Mouse (Mus musculus): ENCODE measurements around the gene Pex13. TPM values are rescaled to one million over a fixed set of nuclear protein-coding genes. Genes with fewer than 3 reads are reported as not detected.

Pex13 gene
- 10 to 100 TPM; 10.8 to 67.5 (median 30.6) TPM for total RNA-seq (2018; cell fraction: chromatin; rRNA removed)
- 10 to 100 TPM; 11.2 to 26.3 (median 19.0) TPM for total RNA-seq (2018; cell fraction: cytosol; rRNA removed)
- 10 to 100 TPM; 10.0 to 51.9 (median 26.4) TPM for total RNA-seq (2018; cell fraction: nucleus; rRNA removed)
- polyA plus RNA-seq (2018) = 14.0 to 16.5 TPM (median 15.8 TPM) in 3 replicates

DNA sequence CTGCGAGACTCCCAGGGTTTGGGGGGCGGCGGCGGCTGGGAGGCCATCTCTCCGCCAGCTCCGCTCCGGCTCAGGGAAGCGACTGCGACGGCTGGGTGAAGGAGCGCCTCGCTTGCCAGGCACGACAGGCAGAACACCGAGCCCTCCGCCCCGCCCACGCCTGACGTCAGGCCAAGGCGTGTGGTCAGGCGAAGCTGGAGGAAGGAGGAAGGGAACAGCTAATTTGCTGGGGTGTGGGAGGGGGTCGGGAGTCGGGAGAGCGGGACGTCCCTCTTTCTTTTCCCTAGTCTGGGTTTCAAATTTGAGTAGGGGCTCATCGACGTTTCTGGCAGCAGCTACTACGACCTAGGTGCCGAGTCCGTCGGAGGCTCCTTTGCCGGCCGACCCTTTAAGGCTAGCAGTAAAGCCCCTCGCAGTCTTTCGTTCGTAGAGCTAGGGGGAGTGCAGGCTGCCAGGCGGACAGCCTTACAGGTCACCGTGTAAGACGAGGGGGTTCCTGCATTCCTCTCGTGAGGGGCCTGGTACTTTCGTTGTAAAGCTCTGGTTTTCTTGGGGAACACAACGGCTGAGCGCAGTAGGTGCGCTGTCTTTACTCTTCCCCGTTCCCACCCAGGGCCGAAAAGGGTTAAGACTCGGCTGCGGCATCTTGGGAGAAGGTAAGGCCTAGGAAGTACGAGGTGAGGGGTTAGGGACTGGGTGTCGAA, at the start of gene Pex13:
Gene Pex13 (minus strand): TSS at position 162 of the 704 bp plus-strand sequence.
- Histone ChIP-seq H3K79me2 (ENCODE audit: inconsistent target) (peaks cover 66% of the 10 kb centered on the region), H3K36me3 (ENCODE audit: inconsistent target) (peaks cover 4% of the 10 kb centered on the region; the same call in 1 of the 2 replicates), H3K4me3 (ENCODE audit: inconsistent target) (peak within 1 kb of the TSS; percentile 84), H3K27ac (peak within 1 kb of the TSS; percentile 94)
- WGBS (ENCODE audit: missing documents) = 2% methylated on average over 49 of the region's 49 CpGs

DNA sequence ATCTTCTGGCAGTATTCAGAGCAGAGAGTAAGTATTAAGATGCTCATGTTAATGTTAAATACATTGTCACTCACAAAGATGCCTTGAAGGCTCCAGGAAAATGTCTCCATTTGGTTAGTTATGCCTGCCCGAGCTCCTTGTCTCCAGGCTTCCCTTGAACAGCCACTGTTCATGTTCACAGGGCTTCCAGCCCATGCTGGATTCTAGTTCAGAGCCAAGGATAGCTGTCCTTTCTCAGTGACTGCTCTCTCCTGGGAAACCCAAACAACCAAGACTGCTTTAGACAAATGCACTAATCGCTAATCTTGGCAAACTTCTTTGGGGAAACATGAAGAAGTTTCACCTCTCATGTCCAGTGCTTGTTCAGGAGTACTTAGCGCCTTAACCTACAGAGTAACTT, 46.5 kb upstream of the Pex13 start:
- 100% methylated on average over 3 of the region's 3 CpGs for WGBS (ENCODE audit: missing documents)
- H3K27ac ChIP-seq = no peak overlapping the region
- H3K36me3 ChIP-seq (ENCODE audit: inconsistent target) = peaks cover 64% of the 10 kb centered on the region
- no peaks in the 10 kb centered on the region for H3K79me2 ChIP-seq (ENCODE audit: inconsistent target)
- no peak overlapping the region for H3K4me3 ChIP-seq (ENCODE audit: inconsistent target)

DNA sequence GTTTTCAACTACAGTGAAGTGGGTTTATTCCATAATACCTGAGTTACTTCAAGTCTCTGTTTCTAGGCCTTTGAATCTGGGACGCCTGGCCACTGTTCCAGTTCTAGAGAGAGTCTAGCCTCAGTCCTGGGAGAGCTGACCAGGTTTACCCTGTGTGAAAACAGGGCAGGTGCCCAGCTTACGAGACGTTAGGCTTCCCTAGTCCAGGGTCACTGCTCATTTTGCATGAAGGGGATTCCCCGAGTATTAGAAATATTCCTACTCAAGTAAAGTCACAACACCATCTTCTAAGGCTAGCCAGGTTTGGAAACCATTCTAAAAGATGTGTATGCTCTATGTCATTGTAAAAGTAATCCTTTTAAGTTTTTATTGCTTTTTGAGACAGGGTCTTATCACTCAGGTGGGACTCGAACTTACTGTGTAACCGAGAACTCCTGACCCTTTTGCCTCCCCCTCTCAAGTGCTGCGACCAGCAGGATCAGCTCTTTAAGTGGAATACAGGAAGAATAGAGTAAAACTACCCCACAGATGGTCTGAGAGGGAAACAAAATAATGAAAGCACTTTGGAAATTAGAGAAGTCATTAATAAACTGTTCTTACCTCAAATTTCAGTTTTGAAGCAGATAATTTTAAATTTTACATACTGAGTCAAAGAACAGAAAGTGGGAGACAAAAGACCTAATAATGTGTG, 39.0 kb upstream of the Pex13 start:
- no peak overlapping the region for H3K4me3 ChIP-seq (ENCODE audit: inconsistent target)
- 91% methylated on average over 7 of the region's 7 CpGs for WGBS (ENCODE audit: missing documents)
- no peak overlapping the region for H3K27ac ChIP-seq
- no peaks in the 10 kb centered on the region for H3K79me2 ChIP-seq (ENCODE audit: inconsistent target)
- peaks cover 29% of the 10 kb centered on the region; the same call in 1 of the 2 replicates for H3K36me3 ChIP-seq (ENCODE audit: inconsistent target)

DNA sequence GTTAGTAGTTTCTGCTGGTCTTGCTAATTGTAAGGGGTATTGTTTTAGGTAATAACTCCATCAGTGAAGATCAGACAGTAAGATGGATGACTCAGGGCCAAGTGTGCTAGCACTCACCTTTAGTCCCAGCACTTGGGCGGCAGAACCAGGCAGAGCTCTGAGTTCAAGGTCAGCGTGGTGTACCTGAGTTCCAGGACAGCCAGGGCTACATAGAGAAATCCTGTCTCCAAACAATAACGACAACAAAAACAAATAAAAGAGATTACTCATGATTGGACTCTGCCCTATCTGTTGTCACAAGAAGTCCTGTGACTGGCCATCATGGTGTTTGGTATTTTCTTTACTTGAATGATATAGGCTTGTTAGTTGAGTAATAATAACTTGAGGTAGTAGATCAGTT, 36.1 kb upstream of the Pex13 start:
- Histone ChIP-seq H3K4me3 (ENCODE audit: inconsistent target) (no peak overlapping the region), H3K27ac (no peak overlapping the region), H3K36me3 (ENCODE audit: inconsistent target) (peaks cover 5% of the 10 kb centered on the region; the same call in 1 of the 2 replicates), H3K79me2 (ENCODE audit: inconsistent target) (peaks cover 20% of the 10 kb centered on the region)
- WGBS (ENCODE audit: missing documents) = 92% methylated on average over 3 of the region's 3 CpGs

DNA sequence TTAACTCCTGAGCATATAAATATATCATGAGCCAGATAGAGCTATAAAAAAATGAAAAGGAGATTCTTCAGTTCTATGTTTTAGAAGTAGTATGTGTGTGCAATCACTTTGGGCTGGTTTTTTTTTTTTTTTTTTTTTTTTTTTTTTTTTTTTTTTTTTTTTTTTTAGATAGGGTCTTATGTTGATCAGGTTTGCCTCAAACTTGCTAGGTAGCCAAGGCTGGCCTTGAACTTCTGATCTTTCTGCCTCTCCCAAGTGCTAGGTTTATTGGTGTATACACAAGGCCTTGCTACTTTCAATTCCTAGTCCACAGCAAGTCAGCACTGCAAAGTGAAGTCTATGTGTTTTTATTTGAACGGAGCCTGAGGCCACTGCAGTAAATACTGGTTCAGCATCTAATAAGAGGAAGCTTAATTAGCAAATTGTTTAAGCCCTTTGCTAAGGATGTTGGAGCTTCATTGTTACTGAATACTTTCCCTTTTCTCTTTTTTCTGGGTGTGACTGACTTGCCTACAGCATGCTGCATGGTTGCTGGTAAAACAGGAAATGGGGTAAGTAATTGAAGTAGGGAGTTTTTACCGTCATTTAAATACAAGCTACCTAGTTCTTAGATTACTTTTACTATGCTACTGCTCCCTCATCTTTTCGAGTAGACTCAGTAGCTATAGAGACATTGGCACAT, 33.8 kb upstream of the Pex13 start:
- H3K36me3 ChIP-seq (ENCODE audit: inconsistent target) = peaks cover 5% of the 10 kb centered on the region; the same call in 1 of the 2 replicates
- no peak overlapping the region for H3K4me3 ChIP-seq (ENCODE audit: inconsistent target)
- 18% methylated on average over 3 of the region's 3 CpGs for WGBS (ENCODE audit: missing documents)
- peaks cover 30% of the 10 kb centered on the region for H3K79me2 ChIP-seq (ENCODE audit: inconsistent target)
- H3K27ac ChIP-seq = peak overlapping the region; percentile 43

DNA sequence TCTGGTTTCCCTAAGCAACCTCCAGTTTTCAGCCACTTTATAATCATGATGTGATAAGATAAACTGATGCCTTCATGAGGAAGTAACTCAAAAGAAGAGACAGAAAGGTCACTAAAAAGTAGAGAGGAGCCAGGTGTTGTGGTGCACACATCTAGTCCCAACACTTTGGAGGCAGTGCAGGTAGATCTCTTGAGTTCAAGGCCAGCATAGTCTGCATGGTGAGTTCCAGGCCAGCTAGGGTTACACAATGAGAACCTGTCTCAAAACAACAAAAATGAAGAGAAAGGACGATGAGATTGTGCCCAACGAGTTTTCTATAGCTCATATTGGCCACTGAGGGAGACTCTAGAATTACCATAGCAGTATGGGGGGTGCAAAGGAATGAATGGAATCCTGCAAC, 32.8 kb upstream of the Pex13 start:
- 94% methylated on average over 2 of the region's 2 CpGs for WGBS (ENCODE audit: missing documents)
- H3K27ac ChIP-seq = peak overlapping the region; percentile 43; the same call in 1 of the 2 replicates
- no peak overlapping the region for H3K4me3 ChIP-seq (ENCODE audit: inconsistent target)
- peaks cover 40% of the 10 kb centered on the region for H3K79me2 ChIP-seq (ENCODE audit: inconsistent target)
- H3K36me3 ChIP-seq (ENCODE audit: inconsistent target) = 0 out of 2 replicates have a peak, but pooled peaks cover 5% of the 10 kb centered on the region

DNA sequence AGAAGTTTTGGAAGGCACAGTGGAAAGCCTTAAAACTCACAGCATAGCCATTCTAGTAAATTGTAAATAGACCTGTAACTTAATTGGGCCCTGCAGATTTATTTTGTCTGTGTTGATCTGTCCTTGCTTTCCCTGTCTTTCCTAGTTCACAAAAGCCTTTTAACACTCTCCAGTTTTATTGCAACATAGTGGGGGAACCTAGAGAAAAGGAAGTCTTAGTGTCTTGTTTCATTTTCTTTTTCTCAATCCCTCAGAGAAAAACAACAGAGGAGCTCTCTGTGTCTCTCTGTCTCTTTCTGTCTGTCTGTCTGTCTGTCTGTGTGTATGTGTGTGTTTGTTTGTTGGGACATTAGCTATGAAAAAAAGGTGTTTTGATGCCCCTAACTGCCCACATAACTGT, 30.1 kb upstream of the Pex13 start:
- no peak overlapping the region for H3K4me3 ChIP-seq (ENCODE audit: inconsistent target)
- peaks cover 61% of the 10 kb centered on the region for H3K79me2 ChIP-seq (ENCODE audit: inconsistent target)
- peak overlapping the region; percentile 54 for H3K27ac ChIP-seq
- no peaks in the 10 kb centered on the region for H3K36me3 ChIP-seq (ENCODE audit: inconsistent target)

DNA sequence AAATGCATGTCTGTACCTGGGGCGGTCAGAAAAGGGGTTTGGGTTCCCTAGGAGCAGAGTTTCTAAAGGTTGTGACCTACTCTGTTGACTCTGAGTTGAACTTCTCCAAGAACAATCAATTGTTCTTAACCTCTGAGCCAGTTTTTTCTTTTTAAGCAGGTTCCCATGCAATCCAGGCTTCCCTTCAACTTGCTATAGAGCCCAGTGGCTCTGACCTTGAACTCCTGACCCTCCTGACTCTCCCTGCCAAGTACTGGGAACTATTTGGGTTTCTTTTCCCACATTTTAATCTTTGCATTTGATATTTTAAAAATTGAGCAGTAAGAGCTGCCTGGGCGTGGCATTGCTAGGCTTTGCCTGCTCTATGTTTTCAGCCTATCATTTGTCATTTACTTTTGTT, 27.5 kb upstream of the Pex13 start:
- WGBS (ENCODE audit: missing documents) = 96% methylated on average over 2 of the region's 2 CpGs
- Histone ChIP-seq H3K27ac (no peak overlapping the region), H3K79me2 (ENCODE audit: inconsistent target) (peaks cover 58% of the 10 kb centered on the region), H3K4me3 (ENCODE audit: inconsistent target) (no peak overlapping the region), H3K36me3 (ENCODE audit: inconsistent target) (no peaks in the 10 kb centered on the region)

DNA sequence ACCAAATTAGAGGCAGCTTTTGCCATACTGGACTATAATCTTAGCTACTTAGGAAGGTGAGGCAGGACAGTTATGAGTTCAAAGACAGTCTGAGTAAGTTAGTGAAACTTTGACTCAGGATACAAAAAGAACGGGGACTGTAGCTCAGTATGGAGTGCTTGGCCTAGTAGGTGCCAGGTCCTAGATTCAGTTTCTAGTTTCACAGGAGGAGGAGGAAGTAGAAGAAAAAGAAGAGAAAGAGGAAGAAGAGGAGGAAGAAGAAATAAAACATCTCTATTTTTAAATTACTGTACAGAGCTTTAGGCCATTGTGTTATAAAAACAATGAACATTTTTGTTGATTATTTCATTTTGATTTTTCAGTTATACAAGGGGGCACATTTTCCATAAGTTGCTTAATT, 22.3 kb upstream of the Pex13 start:
- H3K79me2 ChIP-seq (ENCODE audit: inconsistent target) = peaks cover 38% of the 10 kb centered on the region; the same call in 1 of the 2 replicates
- H3K4me3 ChIP-seq (ENCODE audit: inconsistent target) = no peak overlapping the region
- 38% methylated on average over 1 of the region's 1 CpGs for WGBS (ENCODE audit: missing documents)
- no peaks in the 10 kb centered on the region for H3K36me3 ChIP-seq (ENCODE audit: inconsistent target)
- peak overlapping the region; percentile 49 for H3K27ac ChIP-seq

DNA sequence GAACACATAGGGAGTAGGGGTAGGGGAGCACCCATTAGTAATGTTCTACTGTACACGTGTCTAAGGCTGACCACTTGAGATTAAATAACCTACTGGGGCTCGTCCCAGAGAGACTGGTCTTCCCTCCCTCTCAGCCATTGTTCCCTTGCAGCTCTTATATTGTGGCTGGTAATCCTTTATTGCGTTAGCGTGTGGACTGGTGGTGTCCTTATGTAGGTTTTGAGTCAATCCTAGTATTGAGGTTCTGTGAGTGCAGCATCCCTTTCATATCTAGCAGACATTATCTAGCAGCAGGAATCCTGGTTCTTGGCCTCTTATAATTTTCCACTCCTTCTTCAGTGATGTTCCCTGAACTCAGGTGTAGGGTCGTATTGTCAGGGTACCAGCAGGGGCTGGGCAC, 20.9 kb upstream of the Pex13 start:
- Histone ChIP-seq H3K4me3 (ENCODE audit: inconsistent target) (no peak overlapping the region), H3K27ac (no peak overlapping the region), H3K36me3 (ENCODE audit: inconsistent target) (no peaks in the 10 kb centered on the region), H3K79me2 (ENCODE audit: inconsistent target) (peaks cover 29% of the 10 kb centered on the region; the same call in 1 of the 2 replicates)
- 94% methylated on average over 5 of the region's 5 CpGs for WGBS (ENCODE audit: missing documents)

DNA sequence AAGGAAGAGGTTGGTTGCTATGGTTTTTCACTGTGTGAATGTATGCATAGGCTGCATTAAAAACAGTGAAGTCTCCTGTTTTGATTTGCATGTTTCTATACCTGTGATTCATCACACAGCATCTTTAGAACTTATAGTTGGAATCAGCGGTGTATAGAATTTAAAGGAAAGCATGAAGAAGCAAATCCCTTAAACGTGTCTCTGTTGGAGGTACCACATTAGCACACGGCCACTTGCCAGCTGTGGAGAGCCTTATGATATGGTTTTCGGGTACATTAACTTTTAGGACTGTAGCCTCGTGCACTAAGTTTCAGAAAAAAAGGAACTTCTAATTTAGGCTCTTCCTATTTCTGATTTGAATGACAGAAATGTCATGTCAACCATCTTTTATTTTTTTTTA, 16.8 kb upstream of the Pex13 start:
- Histone ChIP-seq H3K36me3 (ENCODE audit: inconsistent target) (peaks cover 8% of the 10 kb centered on the region), H3K4me3 (ENCODE audit: inconsistent target) (no peak overlapping the region), H3K27ac (peak overlapping the region; percentile 68), H3K79me2 (ENCODE audit: inconsistent target) (peaks cover 20% of the 10 kb centered on the region; the same call in 1 of the 2 replicates)
- WGBS (ENCODE audit: missing documents) = 18% methylated on average over 5 of the region's 5 CpGs

DNA sequence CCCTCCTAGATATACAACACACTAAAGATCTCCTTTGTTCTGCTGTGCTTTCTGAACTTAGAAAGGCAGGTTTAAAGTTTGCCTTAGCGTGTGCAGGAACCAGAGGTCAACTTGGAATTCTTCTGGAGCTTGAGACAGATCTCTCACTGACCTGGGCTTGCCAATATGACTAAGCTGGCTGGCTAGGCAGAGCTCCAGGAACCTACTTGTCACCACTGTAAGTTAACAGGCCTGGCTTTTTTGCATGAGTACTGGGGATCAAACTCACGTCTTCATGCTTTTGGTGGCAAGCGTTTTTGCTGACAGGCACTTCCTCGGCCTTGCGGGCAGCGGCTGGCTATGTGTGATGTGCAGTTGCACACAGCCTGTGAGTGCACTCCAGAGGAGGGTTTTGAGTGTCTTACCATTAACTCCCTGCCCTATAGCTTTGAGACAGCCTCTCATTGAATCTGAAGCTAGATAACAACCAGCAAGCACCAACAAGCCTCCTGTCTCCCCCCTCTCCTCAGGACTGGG, 14.7 kb upstream of the Pex13 start:
- Histone ChIP-seq H3K36me3 (ENCODE audit: inconsistent target) (peaks cover 22% of the 10 kb centered on the region), H3K79me2 (ENCODE audit: inconsistent target) (peaks cover 14% of the 10 kb centered on the region; the same call in 1 of the 2 replicates), H3K4me3 (ENCODE audit: inconsistent target) (no peak overlapping the region), H3K27ac (0 out of 2 replicates have a peak overlapping the region, but pooled peaks have one; percentile 5)
- WGBS (ENCODE audit: missing documents) = 96% methylated on average over 6 of the region's 6 CpGs

DNA sequence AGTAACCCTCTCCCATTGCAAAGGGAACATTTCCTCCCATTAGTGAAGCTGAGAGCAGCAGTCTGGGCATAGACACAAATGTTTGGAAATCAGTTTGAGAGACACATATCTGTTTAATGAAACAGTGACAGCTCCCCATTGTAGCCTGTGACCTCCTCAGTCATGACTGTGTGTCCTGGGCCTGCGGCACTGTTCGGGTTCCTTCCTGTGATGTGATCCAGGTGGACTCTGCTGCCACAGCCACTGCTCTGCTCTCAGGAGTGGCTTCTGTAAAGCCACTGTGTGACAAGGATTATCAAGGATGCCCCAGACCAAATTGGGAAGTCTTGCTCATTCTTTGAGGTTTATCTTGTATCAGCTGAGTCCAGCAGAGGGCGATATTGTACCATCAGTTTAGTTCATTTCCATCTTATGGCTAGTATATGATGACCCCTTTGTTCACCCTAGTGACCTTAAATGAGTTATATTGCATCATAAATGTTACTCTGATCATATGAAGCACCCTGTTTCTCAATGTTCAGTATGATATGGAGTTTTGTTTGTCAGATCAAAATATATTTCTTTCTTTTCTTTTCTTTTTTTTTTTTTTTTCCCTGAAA, 13.4 kb upstream of the Pex13 start:
- no peak overlapping the region for H3K27ac ChIP-seq
- H3K79me2 ChIP-seq (ENCODE audit: inconsistent target) = peaks cover 7% of the 10 kb centered on the region; the same call in 1 of the 2 replicates
- 58% methylated on average over 3 of the region's 3 CpGs for WGBS (ENCODE audit: missing documents)
- H3K4me3 ChIP-seq (ENCODE audit: inconsistent target) = no peak overlapping the region
- H3K36me3 ChIP-seq (ENCODE audit: inconsistent target) = peaks cover 22% of the 10 kb centered on the region

DNA sequence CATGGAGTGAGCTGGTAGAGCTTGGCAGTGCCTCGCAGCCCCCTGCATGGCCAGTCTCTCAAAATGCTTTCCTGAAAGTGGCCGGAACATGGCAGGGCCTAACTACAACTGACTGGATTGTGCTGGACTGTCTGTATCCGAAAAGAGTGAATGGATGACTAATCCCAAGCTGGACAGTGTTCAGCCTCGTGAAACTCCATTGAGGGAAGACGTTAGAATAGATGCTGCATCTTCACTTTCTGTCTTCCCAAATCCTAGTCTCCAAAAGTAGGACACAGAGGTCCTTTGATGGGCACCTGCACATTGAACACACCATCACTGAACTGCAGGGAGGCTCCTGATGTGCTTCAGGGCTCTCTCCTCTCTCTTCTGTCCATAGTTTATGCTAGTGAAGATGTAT, 10.3 kb upstream of the Pex13 start:
- Histone ChIP-seq H3K79me2 (ENCODE audit: inconsistent target) (no peaks in the 10 kb centered on the region), H3K4me3 (ENCODE audit: inconsistent target) (no peak overlapping the region), H3K27ac (no peak overlapping the region), H3K36me3 (ENCODE audit: inconsistent target) (peaks cover 47% of the 10 kb centered on the region)
- 96% methylated on average over 5 of the region's 5 CpGs for WGBS (ENCODE audit: missing documents)

All from macrophage (primary cell).